Mouse (Mus musculus) megakaryocyte, embryonic 14.5 days (primary cell): ENCODE results near the gene Dbi.

Source experiments
- FLI1 ChIP-seq: IDR thresholded peaks from 2 replicates; pipeline ENCODE4 v1.6.1; 2012; ENCODE audit warnings: low read length, inconsistent platforms, mixed read lengths
- GATA1 ChIP-seq: IDR thresholded peaks from 3 replicates; pipeline ENCODE4 v1.6.1; 2012; ENCODE audit warnings: mixed read lengths, low read length, inconsistent platforms, borderline replicate concordance

GRCm38 (mm10) chr1:120083921-120084517, 36.9 kb downstream of the Dbi start:
- TF ChIP-seq GATA1 (no peak), FLI1 (no peak)
